Mouse (Mus musculus) brain, embryonic 14.5 days (tissue): ENCODE measurements around the gene Ddx39.

ENCODE experiments used
- CTCF ChIP-seq: fragments of 200-500 bp; IDR thresholded peaks from 2 replicates; pipeline ENCODE4 v1.5.1; 2012; ENCODE audit warnings: inconsistent platforms, mild to moderate bottlenecking, moderate library complexity, borderline replicate concordance; ENCODE audit not compliant: insufficient read depth, insufficient read length; ENCODE audit errors: extremely low read depth
- POLR2A ChIP-seq: fragments of 200-500 bp; IDR thresholded peaks from 2 replicates; pipeline ENCODE4 v1.6.1; 2012; ENCODE audit warnings: mild to moderate bottlenecking, inconsistent platforms, borderline replicate concordance; ENCODE audit not compliant: poor library complexity, insufficient read depth, insufficient read length, severe bottlenecking; ENCODE audit errors: extremely low read depth

DNA sequence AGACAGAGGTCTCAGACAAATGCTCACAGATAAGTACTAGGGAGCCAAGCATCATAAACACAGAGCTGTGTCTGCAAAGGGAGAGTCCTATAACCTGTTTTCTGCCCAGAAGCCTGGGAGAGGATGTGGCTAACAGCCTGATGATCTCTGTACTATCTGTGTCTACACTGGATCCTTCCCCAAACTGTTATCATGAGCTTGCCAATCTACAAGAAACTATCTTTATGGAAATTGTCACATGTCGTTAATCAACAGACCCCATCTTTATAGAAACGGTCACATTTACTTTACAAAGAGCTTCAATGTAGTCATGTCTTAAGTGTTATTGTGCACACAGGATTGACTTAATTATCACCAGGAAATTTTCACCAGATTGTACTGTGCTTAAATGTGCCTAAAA lies 55.7 kb downstream of the Ddx39 start:
- no peak for TF ChIP-seq CTCF
- no peak for TF ChIP-seq POLR2A
